Mouse (Mus musculus): Measurements from ENCODE around the gene Bco1.
A peak's percentile ranks its signal among the peaks of the same experiment; 100 is the strongest.

Gene Bco1

GRCm38 (mm10) chr8:117095647-117096046 is at the start of gene Bco1:
Bco1 (plus strand) TSS chr8:117095854.
- DNase-seq, result no peak

GRCm38 (mm10) chr8:117049444-117049843 is 46.2 kb upstream of the Bco1 start:
- DNase-seq, result no peak

GRCm38 (mm10) chr8:117050763-117051162 is 44.9 kb upstream of the Bco1 start:
- DNase-seq, result no peak

- no peak for DNase-seq
Measured at GRCm38 (mm10) chr8:117051316-117051715, 44.3 kb upstream of the Bco1 start.

- DNase-seq, result peak; percentile 74 to 78
Measured at GRCm38 (mm10) chr8:117053135-117054079, 42.2 kb upstream of the Bco1 start.

GRCm38 (mm10) chr8:117054146-117054545 is 41.5 kb upstream of the Bco1 start:
- DNase-seq, result no peak

- DNase-seq, result peak; percentile 33 to 40
Measured at GRCm38 (mm10) chr8:117055097-117055496, 40.6 kb upstream of the Bco1 start.

- DNase-seq, result no peak
Measured at GRCm38 (mm10) chr8:117059021-117059420, 36.6 kb upstream of the Bco1 start.

- no peak for DNase-seq
Measured at GRCm38 (mm10) chr8:117060306-117060705, 35.3 kb upstream of the Bco1 start.

GRCm38 (mm10) chr8:117061180-117061880 is 34.3 kb upstream of the Bco1 start:
- DNase-seq, result no peak

- DNase-seq, result no peak
Measured at GRCm38 (mm10) chr8:117066955-117067354, 28.7 kb upstream of the Bco1 start.

- DNase-seq, result no peak
Measured at GRCm38 (mm10) chr8:117067396-117067795, 28.3 kb upstream of the Bco1 start.

GRCm38 (mm10) chr8:117068294-117068693 is 27.4 kb upstream of the Bco1 start:
- no peak for DNase-seq

GRCm38 (mm10) chr8:117069708-117070107 is 25.9 kb upstream of the Bco1 start:
- peak; percentile 54 to 61 for DNase-seq

- DNase-seq, result peak; percentile 61 to 64
Measured at GRCm38 (mm10) chr8:117074350-117075182, 21.1 kb upstream of the Bco1 start.

GRCm38 (mm10) chr8:117078367-117078926 is 17.2 kb upstream of the Bco1 start:
- DNase-seq, result no peak

- no peak for DNase-seq
Measured at GRCm38 (mm10) chr8:117079652-117080051, 16.0 kb upstream of the Bco1 start.

GRCm38 (mm10) chr8:117082399-117082872 is 13.2 kb upstream of the Bco1 start, which contains the start of gene Pkd1l2:
Pkd1l2 (minus strand) TSS chr8:117082449.
- DNase-seq, result no peak

- DNase-seq, result no peak
Measured at GRCm38 (mm10) chr8:117082947-117083559, 12.6 kb upstream of the Bco1 start.

- no peak for DNase-seq
Measured at GRCm38 (mm10) chr8:117085521-117085920, 10.1 kb upstream of the Bco1 start.

- DNase-seq, result peak; percentile 19 to 24
Measured at GRCm38 (mm10) chr8:117087036-117087435, 8.6 kb upstream of the Bco1 start.

GRCm38 (mm10) chr8:117089802-117090201 is 5.9 kb upstream of the Bco1 start:
- DNase-seq, result no peak

Data from B cell, adult 2 months (primary cell).